Mouse (Mus musculus) forebrain, embryonic 15.5 days (tissue): ENCODE results near the gene Sept9. TPM values are rescaled to one million over a fixed set of nuclear protein-coding genes. Genes with fewer than 3 reads are reported as not detected.

Source experiments
- ATAC-seq: fragments of 200-750 bp; cut with Nextera tagmentation; replicated peaks from 2 replicates; pipeline ENCODE4 v1.8.0; 2017; ENCODE audit warnings: mild to moderate bottlenecking, moderate TSS enrichment, moderate library complexity
- H3K27ac ChIP-seq: fragments of 300-500 bp; sonication (generic); replicated peaks from 2 replicates; pipeline ENCODE4 v1.5.1; 2015; ENCODE audit warnings: mild to moderate bottlenecking, inconsistent platforms
- H3K27me3 ChIP-seq: fragments of 300-500 bp; sonication (generic); 2 replicates; pipeline ENCODE4 v1.6.1; 2015; ENCODE audit warnings: inconsistent platforms
- H3K36me3 ChIP-seq: fragments of 300-500 bp; sonication (generic); 2 replicates; pipeline ENCODE4 v1.6.1; 2015; ENCODE audit warnings: mild to moderate bottlenecking, inconsistent platforms
- H3K4me1 ChIP-seq: fragments of 300-500 bp; sonication (generic); 2 replicates; pipeline ENCODE4 v1.6.1; 2015; ENCODE audit warnings: inconsistent platforms
- H3K4me2 ChIP-seq: fragments of 300-500 bp; sonication (generic); replicated peaks from 2 replicates; pipeline ENCODE4 v1.6.1; 2015; ENCODE audit warnings: mild to moderate bottlenecking, inconsistent platforms
- H3K4me3 ChIP-seq: fragments of 300-500 bp; sonication (generic); 2 replicates; pipeline ENCODE4 v1.5.1; 2015; ENCODE audit warnings: mild to moderate bottlenecking, inconsistent platforms
- H3K9ac ChIP-seq: fragments of 300-500 bp; sonication (generic); replicated peaks from 2 replicates; pipeline ENCODE4 v1.6.1; 2015; ENCODE audit warnings: mild to moderate bottlenecking, inconsistent platforms
- H3K9me3 ChIP-seq: fragments of 300-500 bp; sonication (generic); 2 replicates; pipeline ENCODE4 v1.6.1; 2016; ENCODE audit warnings: inconsistent platforms
- WGBS: fragments of 180-500 bp; shearing (Covaris S2); methylation state at CpG from one replicate; pipeline ENCODE4 v1.1.7; 2015; ENCODE audit warnings: mixed read lengths; 5-methylcytosine and 5-hydroxymethylcytosine counted together
- polyA plus RNA-seq: library from polyadenylated mRNA; unstranded; fragments of >200 nt; fragmentation: Nextera tagmentation; extraction: Ambion mirVana; gene quantifications from 2 replicates; pipeline ENCODE4 v1.2.1, GENCODE M21; 2015

The Sept9 gene
- polyA plus RNA-seq, 1 experiment from 2014 or later: 126 TPM

- Histone ChIP-seq H3K4me1 (peaks cover 67% of the 10 kb centered on the region), H3K27ac (peak overlapping the region; percentile 50), H3K4me3 (no peak overlapping the region), H3K27me3 (no peaks in the 10 kb centered on the region), H3K4me2 (no peak overlapping the region), H3K9me3 (no peaks in the 10 kb centered on the region), H3K36me3 (peaks cover 21% of the 10 kb centered on the region), H3K9ac (no peak overlapping the region)
- WGBS: 56% methylated on average over 10 of the region's 10 CpGs
- no peak for ATAC-seq
Observed at GRCm38 (mm10) chr11:117348429-117349103, 149.1 kb downstream of the Sept9 start.

GRCm38 (mm10) chr11:117349429-117350363 is 150.2 kb downstream of the Sept9 start:
- WGBS: 51% methylated on average over 20 of the region's 20 CpGs
- Histone ChIP-seq H3K9me3 (no peaks in the 10 kb centered on the region), H3K36me3 (peaks cover 25% of the 10 kb centered on the region), H3K9ac (no peak overlapping the region), H3K27ac (peak overlapping the region; percentile 50; the same call in 1 of the 2 replicates), H3K4me1 (peaks cover 55% of the 10 kb centered on the region), H3K4me2 (no peak overlapping the region), H3K27me3 (no peaks in the 10 kb centered on the region), H3K4me3 (no peak overlapping the region)
- no peak for ATAC-seq

- Histone ChIP-seq H3K27me3 (no peaks in the 10 kb centered on the region), H3K4me2 (no peak overlapping the region), H3K36me3 (peaks cover 35% of the 10 kb centered on the region), H3K4me3 (no peak overlapping the region), H3K27ac (no peak overlapping the region), H3K9ac (no peak overlapping the region), H3K9me3 (no peaks in the 10 kb centered on the region), H3K4me1 (peaks cover 46% of the 10 kb centered on the region)
- WGBS: 90% methylated on average over 11 of the region's 11 CpGs
- ATAC-seq: no peak
Observed at GRCm38 (mm10) chr11:117350462-117351222, 151.2 kb downstream of the Sept9 start.

GRCm38 (mm10) chr11:117353126-117353525 is 153.7 kb downstream of the Sept9 start:
- H3K4me3 ChIP-seq: no peak overlapping the region
- H3K9me3 ChIP-seq: no peaks in the 10 kb centered on the region
- H3K27me3 ChIP-seq: no peaks in the 10 kb centered on the region
- no peak overlapping the region for H3K27ac ChIP-seq
- H3K4me1 ChIP-seq: peaks cover 21% of the 10 kb centered on the region
- WGBS: 89% methylated on average over 11 of the region's 11 CpGs
- ATAC-seq: no peak
- no peak overlapping the region for H3K9ac ChIP-seq
- peaks cover 56% of the 10 kb centered on the region for H3K36me3 ChIP-seq
- H3K4me2 ChIP-seq: no peak overlapping the region

GRCm38 (mm10) chr11:117354107-117354506 is 154.6 kb downstream of the Sept9 start:
- Histone ChIP-seq H3K9ac (no peak overlapping the region), H3K4me1 (peaks cover 11% of the 10 kb centered on the region), H3K36me3 (peaks cover 56% of the 10 kb centered on the region), H3K9me3 (no peaks in the 10 kb centered on the region), H3K27me3 (no peaks in the 10 kb centered on the region), H3K27ac (no peak overlapping the region), H3K4me2 (no peak overlapping the region), H3K4me3 (no peak overlapping the region)
- 93% methylated on average over 4 of the region's 4 CpGs for WGBS
- no peak for ATAC-seq

- 79% methylated on average over 3 of the region's 3 CpGs for WGBS
Observed at GRCm38 (mm10) chr11:117356937-117357336, 157.5 kb downstream of the Sept9 start.

GRCm38 (mm10) chr11:117357916-117358639 is 158.6 kb downstream of the Sept9 start:
- 39% methylated on average over 8 of the region's 8 CpGs for WGBS
- H3K4me2 ChIP-seq: no peak overlapping the region
- no peak overlapping the region for H3K4me3 ChIP-seq
- peaks cover 61% of the 10 kb centered on the region for H3K36me3 ChIP-seq
- H3K9ac ChIP-seq: no peak overlapping the region
- H3K27ac ChIP-seq: no peak overlapping the region
- no peaks in the 10 kb centered on the region for H3K27me3 ChIP-seq
- no peaks in the 10 kb centered on the region for H3K9me3 ChIP-seq
- peak; percentile 84 for ATAC-seq
- H3K4me1 ChIP-seq: no peaks in the 10 kb centered on the region

More at GRCm38 (mm10) chr11:117356937-117357336, 157.5 kb downstream of the Sept9 start:
- no peak overlapping the region for H3K27ac ChIP-seq
- no peak for ATAC-seq
- no peaks in the 10 kb centered on the region for H3K4me1 ChIP-seq
- no peaks in the 10 kb centered on the region for H3K27me3 ChIP-seq
- no peak overlapping the region for H3K4me3 ChIP-seq
- peaks cover 66% of the 10 kb centered on the region for H3K36me3 ChIP-seq
- no peaks in the 10 kb centered on the region for H3K9me3 ChIP-seq
- no peak overlapping the region for H3K9ac ChIP-seq
- no peak overlapping the region for H3K4me2 ChIP-seq

- Histone ChIP-seq H3K36me3 (peaks cover 56% of the 10 kb centered on the region), H3K4me2 (no peak overlapping the region), H3K4me3 (no peak overlapping the region), H3K9ac (no peak overlapping the region), H3K9me3 (no peaks in the 10 kb centered on the region), H3K4me1 (no peaks in the 10 kb centered on the region), H3K27ac (no peak overlapping the region), H3K27me3 (no peaks in the 10 kb centered on the region)
- no peak for ATAC-seq
- 80% methylated on average over 10 of the region's 10 CpGs for WGBS
Observed at GRCm38 (mm10) chr11:117359161-117359560, 159.7 kb downstream of the Sept9 start.

- WGBS: 71% methylated on average over 5 of the region's 5 CpGs
- Histone ChIP-seq H3K27me3 (no peaks in the 10 kb centered on the region), H3K4me3 (no peak overlapping the region), H3K27ac (no peak overlapping the region), H3K4me1 (no peaks in the 10 kb centered on the region), H3K4me2 (no peak overlapping the region), H3K9ac (no peak overlapping the region), H3K36me3 (peaks cover 50% of the 10 kb centered on the region), H3K9me3 (no peaks in the 10 kb centered on the region)
- ATAC-seq: no peak
Observed at GRCm38 (mm10) chr11:117359870-117360269, 160.4 kb downstream of the Sept9 start.

GRCm38 (mm10) chr11:117360561-117360960 is 161.1 kb downstream of the Sept9 start:
- H3K4me1 ChIP-seq: no peaks in the 10 kb centered on the region
- H3K27ac ChIP-seq: no peak overlapping the region
- H3K4me2 ChIP-seq: no peak overlapping the region
- peaks cover 43% of the 10 kb centered on the region for H3K36me3 ChIP-seq
- ATAC-seq: no peak
- H3K9ac ChIP-seq: no peak overlapping the region
- no peaks in the 10 kb centered on the region for H3K27me3 ChIP-seq
- no peak overlapping the region for H3K4me3 ChIP-seq
- no peaks in the 10 kb centered on the region for H3K9me3 ChIP-seq
- WGBS: 74% methylated on average over 7 of the region's 7 CpGs

- no peak for ATAC-seq
- H3K27ac ChIP-seq: no peak overlapping the region
- H3K9ac ChIP-seq: no peak overlapping the region
- no peak overlapping the region for H3K4me3 ChIP-seq
- no peaks in the 10 kb centered on the region for H3K4me1 ChIP-seq
- H3K27me3 ChIP-seq: no peaks in the 10 kb centered on the region
- peaks cover 26% of the 10 kb centered on the region; the same call in 1 of the 2 replicates for H3K36me3 ChIP-seq
- H3K9me3 ChIP-seq: no peaks in the 10 kb centered on the region
- WGBS: 94% methylated on average over 2 of the region's 2 CpGs
- H3K4me2 ChIP-seq: no peak overlapping the region
Observed at GRCm38 (mm10) chr11:117362307-117362706, 162.8 kb downstream of the Sept9 start.
